9 mouse cellular contexts compared by ENCODE assay signal in the genomic region with DNA sequence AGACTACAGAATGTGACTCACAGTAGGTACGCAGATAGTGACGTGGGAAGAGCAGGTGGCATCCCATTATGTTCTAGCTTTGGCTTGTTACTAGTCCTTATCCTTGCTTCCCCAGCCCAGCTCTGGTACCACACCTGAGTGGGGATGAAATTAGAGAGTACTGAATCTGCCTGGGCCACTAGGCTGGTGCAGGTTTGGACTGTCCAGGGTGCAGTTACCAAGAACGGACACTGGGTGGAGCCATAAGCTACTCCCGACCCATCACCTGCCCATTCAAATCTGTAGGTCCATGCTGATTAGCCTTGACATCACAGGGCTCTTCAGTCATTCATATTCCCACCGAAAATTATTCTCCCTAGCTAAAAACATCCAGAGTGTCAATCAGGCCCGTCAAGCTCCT. TPM values are rescaled to one million over a fixed set of nuclear protein-coding genes. Genes with fewer than 3 reads are reported as not detected.
DNase-seq lines count a peak whose midpoint lies in the region; ATAC-seq and TF ChIP-seq lines count a peak whose summit lies in the region.
"Had no signal": no experiment of that assay in that cellular context is flagged by ENCODE, and none has a peak within 500 bp of the region (broad histone marks: within the 10 kb centered on the region; RNA-seq: fewer than 3 reads in every experiment).

No protein-coding gene starts in this region.

- no peak for TF ChIP-seq POLR2A in embryonic fibroblast, embryonic 13.5 days (IDR thresholded peaks at IDR 0.05; ENCODE audit: low read depth, low read length)

- no peaks in the 10 kb centered on the region for H3K9me3 ChIP-seq in intestine, embryonic 14.5 days (ENCODE audit: control insufficient read depth, low read length)
- no peaks in the 10 kb centered on the region for H3K9me3 ChIP-seq in intestine, embryonic 16.5 days (ENCODE audit: control insufficient read depth, low read length)
- H3K9me3 ChIP-seq: lung, embryonic 15.5 days had no signal

- H3K4me1 ChIP-seq in intestine, embryonic 14.5 days (replicated peaks; ENCODE audit: control insufficient read depth, insufficient read depth, low read length), result 0 out of 2 replicates have a peak, but pooled peaks cover 3% of the 10 kb centered on the region
- H3K4me1 ChIP-seq in intestine, embryonic 16.5 days (ENCODE audit: control insufficient read depth, insufficient read depth, low read length), result peaks cover 4% of the 10 kb centered on the region
- H3K4me1 ChIP-seq in embryonic fibroblast, embryonic 13.5 days (ENCODE audit: control insufficient read depth, insufficient read depth, low read length), result no peaks in the 10 kb centered on the region

- no peaks in the 10 kb centered on the region for H3K36me3 ChIP-seq in intestine, embryonic 14.5 days (ENCODE audit: control insufficient read depth, insufficient read depth, low read length)
- H3K36me3 ChIP-seq in intestine, embryonic 16.5 days (ENCODE audit: control insufficient read depth, insufficient read depth, low read length), result no peaks in the 10 kb centered on the region
- H3K36me3 ChIP-seq: lung, embryonic 15.5 days had no signal

- H3K4me3 ChIP-seq in intestine, embryonic 14.5 days (ENCODE audit: low read depth, low read length), result no peak overlapping the region
- no peak overlapping the region for H3K4me3 ChIP-seq in intestine, embryonic 16.5 days (ENCODE audit: low read length)
- no peak overlapping the region for H3K4me3 ChIP-seq in embryonic fibroblast, embryonic 13.5 days (ENCODE audit: insufficient read depth, low read length)
- H3K4me3 ChIP-seq: lung, embryonic 15.5 days had no signal

- peak; percentile 81 for DNase-seq in intestine, embryonic 14.5 days (ENCODE audit: low spot score)
- DNase-seq in CD4-positive helper T cell, adult 2 months (ENCODE audit: low read depth, low spot score), result peak; percentile 62
- peak; percentile 34 for DNase-seq in MEL-GATA-1-ER (ENCODE audit: extremely low read depth, low read depth)
- DNase-seq in lung, postnatal 25 days (ENCODE audit: low spot score), result peak; percentile 69
- DNase-seq in right cerebral cortex, postnatal 36 days (ENCODE audit: low spot score in 2 of 2), result no peak
- no peak for DNase-seq in frontal cortex, postnatal 14 days (ENCODE audit: low spot score in 2 of 2)

- 29% methylated on average over 6 of the region's 6 CpGs for WGBS in intestine, embryonic 14.5 days
- WGBS in intestine, embryonic 16.5 days, result 33% methylated on average over 6 of the region's 6 CpGs

- no peak for ATAC-seq in intestine, embryonic 14.5 days (replicated peaks; ENCODE audit: low FRiP score, low TSS enrichment, low read depth)
- no peak for ATAC-seq in intestine, embryonic 16.5 days

- H3K27ac ChIP-seq in intestine, embryonic 14.5 days (ENCODE audit: low read depth), result no peak overlapping the region
- no peak overlapping the region for H3K27ac ChIP-seq in intestine, embryonic 16.5 days (ENCODE audit: low read length)
- no peak overlapping the region for H3K27ac ChIP-seq in embryonic fibroblast, embryonic 13.5 days (ENCODE audit: insufficient read depth, low read length)
- H3K27ac ChIP-seq: lung, embryonic 15.5 days had no signal

- H3K9ac ChIP-seq in intestine, embryonic 14.5 days (ENCODE audit: low read length), result no peak overlapping the region
- H3K9ac ChIP-seq in intestine, embryonic 16.5 days (ENCODE audit: low read depth, low read length), result no peak overlapping the region
- H3K9ac ChIP-seq: lung, embryonic 15.5 days had no signal

- peaks cover 18% of the 10 kb centered on the region for H3K27me3 ChIP-seq in intestine, embryonic 14.5 days (replicated peaks; ENCODE audit: control insufficient read depth, insufficient read depth, low read length)
- peaks cover 4% of the 10 kb centered on the region for H3K27me3 ChIP-seq in intestine, embryonic 16.5 days (replicated peaks; ENCODE audit: control insufficient read depth, insufficient read depth, low read length)

- H3K4me2 ChIP-seq in intestine, embryonic 14.5 days (ENCODE audit: low read length), result no peak overlapping the region
- H3K4me2 ChIP-seq in intestine, embryonic 16.5 days (ENCODE audit: low read depth, low read length), result no peak overlapping the region
- H3K4me2 ChIP-seq: lung, embryonic 15.5 days had no signal

- TF ChIP-seq CTCF in embryonic fibroblast, embryonic 13.5 days (IDR thresholded peaks at IDR 0.05; ENCODE audit: borderline replicate concordance, insufficient read depth, low read length), result peak; percentile 43; the same call in 1 of the 2 replicates

RNA-seq across cellular contexts. Expression of gene Espn, which starts 11.7 kb away (rescaled TPM):
- 22.8 and 24.2 TPM in 2 replicates for polyA plus RNA-seq in intestine, embryonic 14.5 days (2014; fragmentation: Nextera tagmentation; extraction: Ambion mirVana)
- 31.6 and 39.5 TPM in 2 replicates for polyA plus RNA-seq in intestine, embryonic 16.5 days (2015; fragmentation: Nextera tagmentation; extraction: Ambion mirVana)
- 0.56 and 0.68 TPM in 2 replicates for polyA plus RNA-seq in embryonic fibroblast, embryonic 13.5 days (2011; ENCODE audit: insufficient read length, low read depth, missing spikeins)

RNA-seq across cellular contexts. Expression of gene Hes2, which starts 18.2 kb away (rescaled TPM):
- not detected in 2 replicates for polyA plus RNA-seq in intestine, embryonic 14.5 days (2014; fragmentation: Nextera tagmentation; extraction: Ambion mirVana)
- polyA plus RNA-seq in intestine, embryonic 16.5 days (2015; fragmentation: Nextera tagmentation; extraction: Ambion mirVana), result 0.68 and 0.98 TPM in 2 replicates
- polyA plus RNA-seq in embryonic fibroblast, embryonic 13.5 days (2011; ENCODE audit: insufficient read length, low read depth, missing spikeins), result not detected in 2 replicates

RNA-seq across cellular contexts. Expression of gene Tnfrsf25, which starts 24.7 kb away (rescaled TPM):
- polyA plus RNA-seq in intestine, embryonic 14.5 days (2014; fragmentation: Nextera tagmentation; extraction: Ambion mirVana), result 0.97 and 0.98 TPM in 2 replicates
- 1.8 and 2.4 TPM in 2 replicates for polyA plus RNA-seq in intestine, embryonic 16.5 days (2015; fragmentation: Nextera tagmentation; extraction: Ambion mirVana)
- polyA plus RNA-seq in embryonic fibroblast, embryonic 13.5 days (2011; ENCODE audit: insufficient read length, low read depth, missing spikeins), result 1.9 TPM in 1 of 2 replicates, not detected in the other

RNA-seq across cellular contexts. Expression of gene Acot7, which starts 37.5 kb away (rescaled TPM):
- 61.5 and 69.7 TPM in 2 replicates for polyA plus RNA-seq in intestine, embryonic 14.5 days (2014; fragmentation: Nextera tagmentation; extraction: Ambion mirVana)
- polyA plus RNA-seq in intestine, embryonic 16.5 days (2015; fragmentation: Nextera tagmentation; extraction: Ambion mirVana), result 49.4 and 52.5 TPM in 2 replicates
- polyA plus RNA-seq in embryonic fibroblast, embryonic 13.5 days (2011; ENCODE audit: insufficient read length, low read depth, missing spikeins), result 79.9 and 108 TPM in 2 replicates

Comparison
In these comparisons a context has a peak if more than half of its experiments do, and no peak if none do; other contexts are left out.
1. DNase-seq: peak in intestine, embryonic 14.5 days (single experiment), CD4-positive helper T cell, adult 2 months (single experiment), MEL-GATA-1-ER (single experiment) and lung, postnatal 25 days (single experiment); none in right cerebral cortex, postnatal 36 days (0 of 2) and frontal cortex, postnatal 14 days (0 of 2).
2. RNA of gene Espn, which starts 11.7 kb away (polyA plus RNA-seq): 31.6 to 39.5 TPM in intestine, embryonic 16.5 days and 22.8 to 24.2 TPM in intestine, embryonic 14.5 days; 0.56 to 0.68 TPM in embryonic fibroblast, embryonic 13.5 days; every median in the first group is over 10 times any median in the second.